Mouse (Mus musculus) adrenal gland, adult 18-20 months (tissue): ENCODE data around the gene Map3k7cl. TPM values are rescaled to one million over a fixed set of nuclear protein-coding genes. Genes with fewer than 3 reads are reported as not detected.

Experiments used
- DNase-seq, 2 experiments: peaks; one replicate each; pipeline ENCODE4 v3.0.0; 2021 to 2022; ENCODE audit warnings: low spot score in 2 of 2
- long read RNA-seq, 2 experiments: library from polyadenylated mRNA; stranded (forward); transcript quantifications; one replicate each; pipeline ENCODE4 v2.0.0; 2021
- total RNA-seq, 2 experiments: library from RNA; stranded (reverse); gene quantifications; 1 replicate in 1 of 2; 2 replicates in 1 of 2; pipeline ENCODE4 v1.2.3; 2021

Gene Map3k7cl
- 1 to 10 TPM in 1 of 2 experiments, under 1 TPM in 1; 0.50 to 1.7 TPM for total RNA-seq
- long read RNA-seq, experiment 1: 0 reads
- long read RNA-seq, experiment 2: 0 reads

- DNase-seq: peak in 1 of 2 experiments; percentile 14
Measured at GRCm38 (mm10) chr16:87552907-87553691, at the start of gene Map3k7cl. Map3k7cl (plus strand) TSS chr16:87553330.

GRCm38 (mm10) chr16:87511706-87512105 is 41.4 kb upstream of the Map3k7cl start:
- DNase-seq: no peak

DNA sequence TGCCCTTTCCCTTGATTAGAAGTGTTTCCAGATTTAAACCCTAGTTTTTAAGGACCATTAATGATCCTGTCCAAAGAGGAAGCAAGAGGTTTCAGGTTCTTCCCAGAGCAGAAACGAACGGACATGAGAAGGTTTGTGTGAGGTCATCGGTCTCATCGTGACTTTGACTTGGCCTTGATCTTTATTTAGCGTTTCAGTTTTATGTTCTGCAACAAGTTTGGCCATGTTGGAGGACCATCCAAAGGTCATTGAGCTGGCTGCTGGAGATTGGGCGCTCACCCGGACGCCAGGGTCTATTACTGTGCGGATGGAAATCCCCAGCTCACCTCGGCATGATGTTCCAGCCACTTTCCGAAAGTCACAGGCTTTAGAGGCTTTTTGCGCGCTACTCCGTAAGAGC is 40.8 kb upstream of the Map3k7cl start:
- DNase-seq: no peak

DNA sequence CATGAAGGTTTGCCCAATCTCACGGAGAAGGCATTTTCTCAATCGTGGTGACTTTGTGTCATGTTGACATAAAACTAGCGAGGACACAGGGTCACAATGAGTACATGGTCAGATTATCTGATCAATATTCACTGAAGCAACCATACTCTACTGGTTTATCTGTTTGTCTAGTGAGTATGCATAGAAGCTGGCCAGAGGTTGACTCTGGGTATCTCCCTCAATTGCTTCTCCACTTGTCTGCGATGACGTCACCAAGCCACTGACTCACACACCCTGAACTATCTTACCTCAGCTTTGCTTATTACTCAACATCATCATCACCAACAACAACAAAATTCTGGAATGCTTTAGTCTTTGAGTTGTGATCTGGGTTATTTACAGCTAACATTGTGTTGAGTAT is 28.9 kb upstream of the Map3k7cl start:
- DNase-seq: no peak

DNA sequence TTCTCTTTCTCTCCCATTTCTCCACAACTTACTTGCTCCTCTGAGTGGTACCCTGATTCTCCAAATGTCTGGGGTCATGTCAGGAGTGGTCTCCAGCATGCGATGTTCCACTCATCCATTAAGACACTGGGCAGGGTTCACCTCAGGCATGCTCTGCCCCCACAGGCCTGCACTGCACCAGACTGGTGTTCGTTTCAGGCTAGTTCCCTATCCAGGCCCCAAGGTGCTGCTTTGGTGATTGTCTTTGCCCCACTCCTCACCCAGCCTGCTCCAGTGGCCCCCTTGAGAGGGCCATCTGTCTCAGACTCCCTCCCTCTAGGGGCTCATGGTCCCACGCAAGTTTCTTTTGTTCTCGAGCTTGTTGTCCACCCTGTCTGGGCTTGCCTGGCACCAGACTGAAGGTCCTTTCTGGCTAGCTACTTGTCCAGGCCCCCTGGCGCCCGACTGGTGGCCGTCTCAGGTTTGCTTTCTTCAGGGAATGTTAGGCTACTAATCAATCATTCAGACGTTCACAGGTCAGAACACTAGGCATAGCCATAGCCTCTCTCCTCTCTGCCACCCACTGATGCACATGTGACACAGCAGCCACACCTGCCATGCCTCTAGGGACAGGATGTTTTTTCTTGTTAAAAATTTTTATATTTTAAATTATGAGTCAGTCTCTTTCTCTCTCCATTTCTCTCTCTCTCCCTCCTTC is 25.4 kb upstream of the Map3k7cl start:
- DNase-seq: no peak

GRCm38 (mm10) chr16:87528755-87529154 is 24.4 kb upstream of the Map3k7cl start:
- no peak for DNase-seq

DNA sequence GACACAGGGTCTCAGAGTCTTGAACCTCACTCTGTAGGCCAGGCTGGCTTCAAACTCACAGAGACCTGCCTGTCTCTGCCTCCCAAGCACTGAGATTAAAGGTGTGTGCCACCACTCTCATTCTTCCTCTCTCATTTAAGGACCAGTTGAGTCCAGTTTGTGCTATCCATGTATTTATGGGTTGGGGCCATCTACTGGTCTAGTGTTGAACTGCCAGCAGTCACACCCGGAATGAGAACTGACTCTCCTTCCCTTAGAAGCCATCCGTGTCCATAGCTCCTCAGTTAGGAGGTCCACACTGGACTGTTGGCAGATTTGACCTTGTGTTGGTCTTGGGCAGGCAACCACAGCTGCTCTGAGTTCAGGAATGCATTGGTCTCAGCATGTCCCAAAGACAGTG is 4.8 kb upstream of the Map3k7cl start:
- DNase-seq: peak in 1 of 2 experiments; percentile 10

DNA sequence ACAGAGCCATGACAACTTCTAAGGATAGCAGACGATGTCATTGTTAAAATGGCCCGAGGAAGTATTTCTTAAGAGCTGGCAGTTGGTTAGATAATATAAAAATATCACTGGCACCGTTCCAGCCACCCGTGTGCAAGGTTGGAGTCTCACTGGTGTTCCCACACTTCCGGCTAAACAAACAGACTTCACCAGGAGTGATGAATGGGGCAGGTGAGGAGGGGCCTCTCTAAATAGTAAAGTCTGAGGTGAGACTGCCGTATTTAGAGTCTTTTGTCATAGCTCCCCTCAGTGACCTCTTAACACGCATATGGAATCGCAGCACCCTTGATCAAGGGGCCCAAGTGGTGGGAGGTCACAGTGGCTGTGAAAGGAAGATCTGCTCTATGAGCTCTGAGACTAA is 3.2 kb downstream of the Map3k7cl start:
- no peak for DNase-seq

DNA sequence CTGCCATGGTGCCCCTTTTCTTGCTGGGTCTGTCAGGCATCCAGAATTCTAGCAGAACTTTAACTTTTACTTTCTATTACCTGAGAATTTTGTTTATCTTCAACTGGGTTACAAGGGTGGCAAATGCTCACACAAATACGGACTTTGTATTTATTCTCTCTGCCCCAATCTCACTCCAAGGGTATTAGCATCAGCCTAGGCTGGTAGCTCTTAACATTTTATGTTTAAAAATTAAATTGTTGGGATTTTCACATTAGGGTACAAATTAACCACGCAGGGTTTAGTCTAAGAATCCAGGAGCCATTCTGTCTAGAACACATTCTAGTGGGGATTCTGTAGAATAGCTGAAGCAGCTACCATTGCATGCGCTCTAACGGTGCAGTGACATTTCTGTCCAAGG is 8.4 kb downstream of the Map3k7cl start:
- no peak for DNase-seq

GRCm38 (mm10) chr16:87563524-87563923 is 10.4 kb downstream of the Map3k7cl start:
- no peak for DNase-seq

- DNase-seq: no peak
Measured at GRCm38 (mm10) chr16:87564564-87564963, 11.4 kb downstream of the Map3k7cl start.

- DNase-seq: no peak
Measured at GRCm38 (mm10) chr16:87567572-87567971, 14.4 kb downstream of the Map3k7cl start.

- no peak for DNase-seq
Measured at GRCm38 (mm10) chr16:87568241-87568640, 15.1 kb downstream of the Map3k7cl start.

GRCm38 (mm10) chr16:87569576-87570105 is 16.5 kb downstream of the Map3k7cl start:
- DNase-seq: no peak

DNA sequence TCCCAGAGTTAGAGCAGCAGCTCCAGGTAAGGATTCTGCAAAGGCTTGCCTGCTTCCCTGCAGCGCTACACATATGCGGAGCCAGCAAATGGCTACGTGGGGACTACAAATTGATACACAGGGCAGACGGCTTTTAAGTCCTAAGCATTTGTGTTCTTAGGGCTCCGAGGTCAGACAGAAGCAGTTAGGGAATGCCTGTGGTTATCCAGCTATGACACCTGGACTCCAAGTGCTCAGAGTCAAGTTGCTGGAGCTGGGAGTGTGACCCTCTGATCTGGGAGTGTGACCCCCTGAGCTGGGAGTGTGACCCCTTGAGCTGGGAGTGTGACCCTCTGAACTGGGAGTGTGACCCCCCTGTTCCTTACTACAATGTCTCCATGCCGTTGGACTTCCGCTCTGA is 17.2 kb downstream of the Map3k7cl start:
- no peak for DNase-seq

DNA sequence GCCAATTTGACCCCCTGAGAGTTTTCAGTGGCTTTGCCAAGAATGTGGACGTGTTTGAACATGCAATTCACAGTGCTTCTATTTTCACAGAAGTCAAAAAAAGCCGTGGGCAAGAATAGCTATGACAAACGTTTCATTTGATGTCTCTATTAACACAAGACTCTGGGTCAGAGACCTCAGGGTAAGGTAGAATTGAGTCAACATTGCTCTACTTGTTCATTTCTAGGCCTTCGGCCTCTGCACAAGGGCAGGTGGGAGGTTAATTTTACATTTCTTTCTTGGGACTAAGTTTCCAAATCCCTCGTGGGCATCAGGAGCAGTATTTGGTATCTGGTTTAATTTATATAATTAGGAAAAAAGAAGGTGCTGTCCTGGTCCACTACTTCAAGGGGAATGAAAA is 20.3 kb downstream of the Map3k7cl start:
- DNase-seq: no peak

DNA sequence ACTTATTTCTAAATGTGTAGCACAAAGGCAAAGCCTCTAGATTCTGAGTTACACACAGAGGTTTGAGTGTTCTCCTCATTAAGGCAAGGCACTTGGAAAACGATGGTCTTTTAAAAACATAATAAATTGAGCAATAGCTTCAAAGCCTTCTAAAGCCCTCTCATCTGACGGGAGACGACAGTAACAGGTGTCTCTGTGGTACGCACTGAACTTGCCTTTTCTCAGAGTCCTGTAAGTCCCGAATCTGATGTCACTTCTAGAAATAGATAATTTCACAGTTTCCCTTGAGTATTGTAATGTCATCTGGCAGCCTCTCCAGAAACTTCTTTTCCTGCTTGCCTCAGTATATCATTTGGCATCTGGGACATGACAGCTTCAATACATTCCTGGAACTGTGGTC is 21.0 kb downstream of the Map3k7cl start:
- DNase-seq: no peak

DNA sequence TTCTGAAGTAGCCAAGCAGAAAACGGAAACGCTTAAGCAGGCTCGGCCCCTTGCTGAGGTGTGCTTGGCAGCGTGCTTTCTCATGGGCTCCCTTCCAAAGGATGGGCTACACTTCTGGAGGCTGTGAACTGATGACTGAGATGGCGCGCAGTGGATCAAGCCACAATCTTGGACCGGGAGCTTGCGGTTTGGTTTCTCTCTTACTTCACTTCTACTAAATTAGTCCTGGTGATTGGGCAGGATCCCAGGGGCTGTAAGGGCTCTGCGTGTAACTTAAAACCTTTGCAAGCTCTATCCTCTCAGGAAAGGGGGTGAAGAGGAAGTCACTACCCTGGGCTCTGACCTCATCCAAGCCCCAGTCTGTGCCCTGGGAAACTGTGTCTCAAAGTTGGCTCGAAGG is 22.5 kb downstream of the Map3k7cl start:
- DNase-seq: no peak

GRCm38 (mm10) chr16:87578881-87579280 is 25.8 kb downstream of the Map3k7cl start:
- no peak for DNase-seq

DNA sequence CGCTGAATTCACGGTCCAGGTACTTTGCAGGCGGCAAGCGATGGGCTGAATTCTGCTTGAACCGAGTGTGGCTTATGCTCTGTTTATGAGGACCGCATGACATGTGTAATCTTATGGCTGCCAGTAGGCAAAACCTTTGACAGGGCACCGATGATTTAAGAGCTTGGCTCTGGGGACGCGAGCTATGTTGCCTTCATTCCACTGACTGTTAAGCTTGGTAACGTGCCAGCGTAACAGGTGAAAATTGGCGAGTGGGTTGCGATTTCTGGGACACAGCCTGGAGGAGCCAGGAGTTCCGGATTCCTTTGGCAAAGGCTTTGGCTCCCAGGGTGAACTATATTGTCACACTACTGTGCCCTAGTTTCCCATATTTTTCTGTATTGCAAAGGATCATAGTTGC is 26.3 kb downstream of the Map3k7cl start:
- DNase-seq: no peak

DNA sequence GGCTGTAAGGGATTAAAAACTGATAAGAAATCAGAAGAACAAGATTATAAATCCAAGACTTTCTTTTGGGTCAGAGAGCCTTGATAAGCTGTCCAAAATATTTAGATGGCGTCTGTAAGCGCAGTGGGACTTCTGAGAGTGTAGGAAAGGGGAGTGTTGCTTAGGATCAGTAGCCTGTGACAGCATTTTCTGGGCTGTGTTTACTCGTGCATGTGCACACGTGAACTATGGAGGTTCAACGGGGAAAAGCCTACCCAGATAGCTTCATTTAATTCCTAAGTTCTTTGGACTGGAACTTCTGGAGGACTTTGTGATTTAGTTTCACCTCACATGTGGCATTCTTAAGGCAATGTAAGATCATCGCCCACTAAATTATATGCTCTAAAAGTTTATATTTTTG is 29.6 kb downstream of the Map3k7cl start:
- no peak for DNase-seq

DNA sequence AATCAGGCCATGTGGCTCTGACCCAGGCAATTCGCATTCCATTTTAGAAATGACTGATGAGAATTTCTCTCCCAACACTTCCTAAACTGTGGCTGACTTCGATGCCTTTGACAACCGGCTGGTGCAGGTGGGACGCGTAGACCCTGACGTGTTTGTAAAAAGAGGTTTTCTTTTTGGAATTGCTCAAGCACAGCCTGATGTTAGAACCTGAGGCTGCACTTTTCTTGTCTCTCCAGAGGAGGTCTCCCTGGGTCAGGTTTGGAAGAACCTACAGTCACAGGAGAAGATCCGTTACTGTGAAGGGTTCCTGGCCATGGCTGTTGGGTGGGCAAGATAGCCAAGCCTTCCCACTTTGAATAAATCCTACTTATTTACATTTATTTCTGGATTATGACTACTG is 31.5 kb downstream of the Map3k7cl start:
- no peak for DNase-seq
